Mouse (Mus musculus) hindlimb bud, embryonic 11.5 days (tissue): ENCODE data around the gene Lrrc45.
"Not testable (repeated sequence)": the region's sequence is repeated elsewhere in the genome, so short reads cannot be mapped to it uniquely, and the experiment has no call there.

Experiments used
- DNase-seq: peaks from one replicate; pipeline ENCODE4 v3.0.0-alpha.2; 2012; ENCODE audit warnings: low read depth, low spot score; ENCODE audit errors: extremely low spot score

The Lrrc45 gene

DNA sequence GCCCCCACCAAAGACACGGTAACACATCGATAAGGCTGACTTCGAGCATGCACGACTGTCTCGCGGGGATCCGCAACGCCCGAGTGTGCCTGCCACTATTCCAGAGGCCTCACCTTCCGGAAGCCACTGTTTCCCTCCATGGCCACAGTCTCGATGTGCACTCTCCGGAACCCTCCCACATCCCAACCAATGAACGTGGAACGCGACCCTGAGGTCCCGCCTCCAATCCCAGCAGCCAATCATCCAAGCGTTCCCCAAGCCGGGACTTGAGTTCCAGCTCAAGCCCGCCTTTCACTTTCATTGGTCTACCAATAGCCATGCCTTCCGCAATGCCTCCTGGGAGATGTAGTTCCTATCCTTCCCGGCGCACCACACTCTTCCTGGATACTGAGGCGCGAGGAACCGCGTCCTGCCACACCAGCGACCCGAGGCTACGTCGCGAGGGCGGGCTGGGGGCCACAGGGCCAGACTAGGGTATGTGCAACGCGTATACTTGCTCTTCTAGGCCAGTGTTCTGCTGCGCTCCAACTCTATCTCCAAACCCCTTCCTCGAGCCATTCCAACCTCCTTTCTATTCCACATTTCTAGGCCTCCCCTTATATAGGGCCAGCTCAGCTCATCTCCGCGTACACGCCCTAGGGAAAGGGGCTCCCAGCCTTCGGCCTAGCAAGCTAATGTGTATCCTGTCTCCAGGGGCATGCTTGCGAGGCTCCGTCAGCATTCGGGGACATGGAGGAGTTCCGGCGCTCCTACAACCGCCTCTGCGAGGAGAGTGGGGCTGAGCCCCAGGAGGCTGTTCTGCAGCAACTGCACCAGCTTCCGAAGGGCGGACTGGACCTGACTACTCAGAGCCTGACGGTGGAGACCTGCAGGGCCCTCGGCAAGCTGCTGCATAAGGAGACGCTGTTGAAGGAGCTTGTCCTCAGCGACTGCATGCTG lies at the start of gene Lrrc45, which contains the start of gene Cenpx:
Gene Lrrc45 (plus strand): TSS at position 346 of the 939 bp plus-strand sequence.
Gene Cenpx (minus strand): TSS at position 159 of the 939 bp plus-strand sequence.
- peak; percentile 96 for DNase-seq

DNA sequence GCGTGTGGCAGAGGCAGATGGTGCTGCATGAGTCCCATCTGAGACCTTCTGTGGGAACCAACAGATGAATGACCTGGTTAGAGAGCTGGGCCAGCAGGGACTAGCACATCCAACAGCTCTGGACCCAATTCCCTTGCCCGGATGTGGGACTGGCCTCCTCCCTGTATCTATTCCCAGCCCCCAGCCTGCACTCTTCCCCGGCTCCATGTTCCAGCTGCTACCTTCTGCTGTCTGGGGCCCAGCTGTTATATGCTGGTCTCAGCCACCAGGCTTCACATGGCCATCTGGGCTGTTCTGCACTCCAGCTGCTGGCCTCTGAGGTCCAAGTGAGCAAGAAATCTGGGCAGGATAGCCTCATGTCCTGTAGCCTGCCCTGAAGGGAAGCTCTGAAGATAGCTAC lies 48.3 kb upstream of the Lrrc45 start:
- DNase-seq, result no peak

DNA sequence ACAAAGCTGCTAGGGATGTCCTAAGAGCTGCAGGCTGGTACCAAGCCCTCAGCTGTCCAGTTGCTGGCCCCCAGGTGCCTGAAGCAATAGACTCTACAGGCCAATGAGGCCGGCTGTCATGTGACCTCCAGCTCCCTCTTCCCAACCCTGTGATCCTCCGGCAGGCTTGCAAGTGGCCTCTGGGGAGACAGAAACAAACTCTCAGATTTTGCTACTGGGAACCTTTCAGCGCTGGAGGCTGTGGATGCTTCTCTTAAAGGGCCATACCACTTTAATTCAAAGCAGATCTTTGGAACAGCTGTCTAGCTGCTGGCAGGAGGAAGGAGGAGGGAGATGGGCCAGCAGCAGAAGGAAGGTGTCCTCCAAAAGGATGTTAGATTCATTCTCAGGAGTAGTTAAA lies 47.1 kb upstream of the Lrrc45 start:
- DNase-seq, result no peak

DNA sequence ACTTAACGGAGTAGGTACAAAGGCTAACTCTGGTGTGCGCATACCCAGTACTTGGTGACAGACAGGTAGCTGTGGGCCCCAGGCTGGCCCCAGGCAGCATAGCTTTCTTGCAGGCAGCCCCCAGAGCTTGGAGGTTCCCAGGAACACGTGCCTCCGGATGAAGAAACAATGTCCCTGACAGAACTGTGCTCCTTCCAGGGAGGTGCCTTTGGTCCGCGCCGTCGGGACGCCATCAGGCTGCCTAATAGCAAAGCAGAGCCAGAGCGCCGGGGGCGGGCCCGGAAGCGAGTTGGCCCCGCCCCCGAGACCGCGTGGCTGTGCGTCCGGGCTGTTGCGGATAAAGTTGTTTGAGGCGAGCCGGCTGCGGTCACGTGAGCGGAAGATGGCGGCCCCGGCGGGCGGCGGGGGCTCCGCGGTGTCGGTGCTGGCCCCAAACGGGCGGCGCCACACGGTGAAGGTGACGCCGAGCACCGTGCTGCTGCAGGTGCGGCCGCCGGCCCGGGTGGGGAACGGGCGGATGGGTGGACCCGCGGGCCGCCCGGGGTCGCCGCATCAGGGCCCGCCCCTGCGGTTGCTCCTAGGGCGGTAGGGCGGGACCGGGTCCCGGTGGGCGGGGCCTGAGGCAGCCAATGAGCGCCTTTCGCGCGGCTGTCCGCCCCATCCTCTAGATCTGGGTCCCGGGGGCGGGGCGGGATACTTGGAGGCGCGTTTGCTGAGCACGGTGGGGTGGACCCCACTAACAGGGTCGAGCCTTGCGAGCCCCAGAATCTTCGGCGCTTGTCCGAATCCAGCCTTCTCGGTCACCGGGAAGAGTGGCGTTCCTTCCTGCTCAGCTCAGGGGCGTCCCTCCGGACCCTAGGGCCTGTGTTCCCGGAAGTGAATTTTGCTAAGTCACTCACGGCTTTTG lies 40.8 kb upstream of the Lrrc45 start, which contains the start of gene Aspscr1:
Gene Aspscr1 (plus strand): TSS at position 287 of the 907 bp plus-strand sequence.
- DNase-seq, result peak; percentile 72

DNA sequence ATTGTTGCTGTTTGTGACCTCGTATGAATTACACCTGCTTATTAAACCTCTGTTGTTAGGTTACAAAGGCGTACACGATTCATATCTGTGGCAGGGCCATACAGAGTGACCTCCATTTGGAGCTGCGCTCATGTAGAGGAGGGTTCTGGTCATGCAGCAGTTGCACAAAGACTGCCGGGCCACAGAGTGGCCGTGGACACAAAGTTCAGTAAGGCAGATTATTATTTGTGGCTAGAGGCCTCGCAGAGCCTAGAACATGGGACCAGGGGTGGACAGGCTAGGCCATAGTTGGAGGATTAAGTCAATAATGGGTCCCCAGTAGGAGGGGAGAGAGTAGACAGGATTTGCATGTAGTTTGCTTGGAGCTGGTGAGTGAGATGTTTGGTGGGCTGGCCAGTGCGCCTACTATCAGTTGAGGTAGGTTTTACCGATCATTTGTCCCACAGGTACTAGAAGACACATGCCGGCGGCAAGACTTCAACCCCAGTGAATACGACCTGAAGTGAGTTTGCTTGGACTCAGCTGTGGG lies 40.1 kb upstream of the Lrrc45 start:
- DNase-seq, result no peak

DNA sequence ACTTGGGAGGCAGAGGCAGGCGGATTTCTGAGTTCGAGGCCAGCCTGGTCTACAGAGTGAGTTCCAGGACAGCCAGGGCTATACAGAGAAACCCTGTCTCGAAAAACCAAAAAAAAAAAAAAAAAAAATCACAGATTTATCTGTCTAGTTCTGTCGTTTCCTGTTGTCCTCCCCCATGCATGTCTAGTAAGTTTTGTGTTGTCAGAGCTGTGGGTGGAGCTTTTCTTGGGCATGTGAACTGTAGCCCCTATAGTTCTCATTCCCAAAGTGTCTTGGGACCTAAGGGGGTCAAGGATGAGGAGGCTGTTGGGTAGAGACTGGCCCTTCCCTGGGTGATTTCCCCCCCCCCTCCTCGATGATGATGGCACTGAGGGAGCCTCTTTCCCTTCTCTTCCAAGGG lies 37.9 kb upstream of the Lrrc45 start:
- not testable (repeated sequence) for DNase-seq

DNA sequence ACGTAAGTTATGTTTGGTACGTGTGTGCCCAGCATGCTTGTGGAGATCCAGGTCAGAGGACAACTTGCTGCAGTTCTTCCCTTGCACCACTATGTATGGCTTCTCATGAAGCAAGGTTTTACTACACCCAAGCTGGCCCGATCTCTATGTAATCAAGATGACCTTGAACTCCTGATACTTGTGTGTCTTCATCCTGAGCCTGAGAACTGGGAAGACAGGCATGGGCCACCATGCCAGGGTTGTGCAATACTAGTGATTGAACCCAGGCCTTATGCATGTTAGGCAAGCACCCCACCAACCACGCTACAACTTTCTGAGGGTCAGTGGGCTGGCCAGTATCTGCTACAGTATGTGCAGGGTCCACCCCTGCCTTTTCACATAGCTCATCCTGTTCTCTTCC lies 36.8 kb upstream of the Lrrc45 start:
- no peak for DNase-seq

DNA sequence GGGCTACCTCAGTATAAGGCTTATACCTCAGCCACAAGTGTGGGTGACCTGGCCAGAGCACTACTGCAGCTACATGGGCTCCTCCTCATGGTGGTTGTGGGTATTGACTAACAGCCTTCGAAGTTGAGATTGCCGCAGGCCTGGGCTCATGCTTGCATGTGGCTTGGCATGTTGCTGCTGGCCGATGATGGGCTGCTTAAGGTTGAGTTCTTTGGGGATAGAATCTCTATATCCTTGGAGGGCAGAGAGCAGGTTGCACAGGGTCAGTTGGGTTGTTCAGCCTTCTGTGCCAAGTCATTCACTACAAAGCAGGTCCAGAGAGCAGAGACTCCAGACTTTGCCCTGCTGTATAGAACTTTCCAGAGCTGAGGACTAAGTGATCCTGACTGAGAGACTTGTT lies 33.8 kb upstream of the Lrrc45 start:
- no peak for DNase-seq

DNA sequence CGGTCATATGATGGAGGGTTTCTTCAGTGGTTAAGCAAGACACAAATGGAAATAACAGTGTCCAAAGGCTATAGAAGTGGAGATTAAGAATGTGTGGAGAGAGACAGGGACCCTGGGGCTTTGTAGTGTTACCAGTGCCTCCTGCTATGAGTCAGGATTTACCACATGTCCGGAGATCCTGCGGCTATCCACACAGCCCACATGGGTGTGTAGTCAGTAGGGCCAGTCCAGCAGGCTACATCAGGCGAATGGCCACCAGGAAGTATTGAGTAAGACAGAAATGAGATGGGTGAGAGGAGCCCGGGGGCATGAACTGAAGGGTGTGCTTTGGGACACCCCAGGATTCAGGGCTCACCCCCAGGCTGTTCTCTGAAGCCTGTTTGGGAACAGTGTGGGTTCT lies 31.0 kb upstream of the Lrrc45 start:
- DNase-seq, result no peak

DNA sequence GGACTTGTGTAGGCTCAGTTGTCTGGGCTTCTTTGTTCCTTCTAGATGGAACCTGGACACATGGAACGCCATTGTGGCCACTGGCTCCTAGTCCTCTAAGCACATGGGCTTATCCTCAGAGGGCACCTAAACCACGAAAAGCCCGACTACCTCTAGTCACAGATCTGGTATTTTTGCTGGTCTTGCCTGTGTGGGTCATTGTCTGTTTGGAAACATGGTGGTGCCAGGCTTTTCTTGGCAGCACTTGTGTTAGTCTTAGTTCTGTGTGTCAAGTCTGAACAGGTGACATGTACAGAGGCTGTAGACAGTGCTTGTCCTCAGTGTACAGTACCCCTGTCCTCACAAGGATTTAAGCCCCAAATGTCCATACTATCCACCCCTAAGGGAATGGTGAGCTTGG lies 30.2 kb upstream of the Lrrc45 start:
- DNase-seq, result no peak

DNA sequence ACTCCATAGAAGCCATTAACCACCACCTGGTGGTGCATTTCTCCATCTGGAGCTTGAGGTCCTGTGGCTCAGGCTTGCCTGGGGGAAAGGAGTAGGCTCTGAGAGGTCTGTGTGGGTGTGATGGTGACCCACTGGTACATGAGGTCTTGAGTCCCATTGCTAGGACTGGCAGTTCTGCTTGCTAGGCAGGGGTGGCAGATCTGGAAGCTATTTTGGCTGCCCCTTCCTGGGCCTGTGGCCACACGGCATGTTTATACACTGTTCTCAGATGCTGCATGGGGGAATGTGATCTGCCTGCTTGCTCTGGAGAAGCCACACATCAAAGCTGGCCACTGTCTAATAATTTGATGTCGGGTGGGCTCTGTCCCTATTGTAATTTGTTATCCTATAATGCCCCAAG lies 29.6 kb upstream of the Lrrc45 start:
- DNase-seq, result no peak

DNA sequence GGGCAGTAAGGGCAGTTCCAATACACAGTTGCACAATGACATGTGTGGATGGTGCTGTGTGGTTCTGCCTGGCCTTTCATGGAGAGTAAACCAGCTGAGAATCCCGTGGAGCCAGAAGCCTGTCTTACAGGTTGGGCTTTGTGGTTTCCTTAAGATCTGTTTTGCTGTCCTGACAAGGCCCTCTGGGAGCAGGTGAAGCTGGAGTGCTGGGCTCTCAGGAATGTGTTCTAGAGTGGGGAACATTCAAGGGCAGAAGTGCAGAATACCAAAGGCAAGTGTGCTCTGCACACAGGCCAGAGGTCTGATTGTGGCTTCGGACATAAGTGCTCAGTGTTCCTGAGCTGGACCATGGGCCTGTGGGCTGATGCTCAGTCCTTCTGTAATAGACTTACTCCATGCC lies 29.1 kb upstream of the Lrrc45 start:
- no peak for DNase-seq

DNA sequence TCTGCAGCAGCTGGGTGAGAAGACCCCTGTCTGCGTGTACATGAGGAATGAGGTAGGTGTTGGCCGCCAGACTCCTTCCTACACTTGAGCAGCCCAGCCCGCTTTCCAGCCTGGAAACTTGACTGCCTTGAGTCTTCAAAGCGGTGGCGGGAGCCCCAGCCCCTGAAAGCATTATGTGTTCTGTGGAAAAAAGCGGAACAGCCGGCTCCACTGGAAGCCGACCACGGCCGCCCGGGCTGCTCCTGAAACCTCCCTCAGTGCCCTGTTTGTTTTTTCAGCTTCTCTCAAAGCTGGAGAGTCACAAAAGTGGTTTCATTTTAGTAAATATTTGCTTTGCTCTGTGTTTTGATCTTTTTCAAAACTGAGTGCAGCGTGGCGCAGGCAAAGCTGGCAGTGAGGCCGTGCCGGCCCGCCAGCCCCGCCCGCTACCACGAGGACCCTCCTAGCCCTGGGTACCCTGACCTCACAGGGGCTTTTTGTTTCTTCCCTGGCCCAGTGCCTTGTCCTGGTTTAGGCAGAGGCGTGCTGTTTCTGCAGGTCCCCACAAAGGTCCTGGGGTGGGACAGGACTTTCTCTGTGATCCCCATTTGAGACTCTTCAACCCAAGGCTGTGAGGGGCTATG lies 27.0 kb upstream of the Lrrc45 start:
- DNase-seq, result no peak

DNA sequence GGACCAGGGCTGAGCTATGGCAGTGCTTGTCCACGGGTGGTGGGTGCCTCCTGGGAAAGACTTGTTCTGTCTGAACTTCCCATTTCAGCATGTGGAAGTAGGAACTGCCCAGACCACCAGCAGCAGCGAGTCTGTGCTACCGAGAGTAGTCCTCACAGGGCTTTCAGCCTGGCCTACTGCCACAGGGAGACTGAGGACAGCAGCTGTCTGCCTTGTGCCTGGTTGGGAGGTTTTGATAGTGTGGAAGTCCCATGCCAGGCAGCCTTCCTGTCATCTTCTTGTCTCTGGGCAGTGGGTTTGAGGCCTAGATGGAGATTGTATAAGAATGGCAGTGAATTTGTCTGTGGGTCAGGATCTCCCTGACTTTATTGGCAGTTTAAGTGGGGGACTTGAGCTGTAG lies 24.4 kb upstream of the Lrrc45 start:
- DNase-seq, result no peak

DNA sequence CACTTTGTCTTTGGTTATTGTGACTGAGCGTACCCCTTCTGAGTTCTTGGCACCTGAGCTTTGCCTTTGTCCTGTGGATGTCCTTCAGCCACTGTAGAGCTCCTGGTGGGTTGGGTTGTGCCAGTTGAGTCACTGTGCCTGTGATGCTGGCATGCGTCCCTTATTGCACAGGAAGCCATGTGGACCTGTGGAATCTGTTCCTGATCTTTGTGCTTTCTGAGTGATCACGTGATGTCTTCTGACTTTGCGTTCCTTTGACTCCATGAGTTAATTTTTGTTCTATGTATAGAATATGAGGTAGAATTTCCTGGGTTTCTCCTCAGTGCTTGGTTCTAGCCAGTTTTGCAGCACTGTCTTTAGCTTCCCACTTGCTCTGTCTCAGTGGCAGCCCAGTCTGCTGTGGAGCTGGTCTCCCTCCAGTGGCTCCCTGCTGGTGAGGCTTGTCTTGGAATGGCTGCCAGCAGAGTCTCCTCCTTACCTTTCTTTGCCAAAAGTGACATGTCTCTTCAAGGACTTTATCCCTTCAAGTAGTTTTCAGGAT lies 21.2 kb upstream of the Lrrc45 start:
- DNase-seq, result no peak

DNA sequence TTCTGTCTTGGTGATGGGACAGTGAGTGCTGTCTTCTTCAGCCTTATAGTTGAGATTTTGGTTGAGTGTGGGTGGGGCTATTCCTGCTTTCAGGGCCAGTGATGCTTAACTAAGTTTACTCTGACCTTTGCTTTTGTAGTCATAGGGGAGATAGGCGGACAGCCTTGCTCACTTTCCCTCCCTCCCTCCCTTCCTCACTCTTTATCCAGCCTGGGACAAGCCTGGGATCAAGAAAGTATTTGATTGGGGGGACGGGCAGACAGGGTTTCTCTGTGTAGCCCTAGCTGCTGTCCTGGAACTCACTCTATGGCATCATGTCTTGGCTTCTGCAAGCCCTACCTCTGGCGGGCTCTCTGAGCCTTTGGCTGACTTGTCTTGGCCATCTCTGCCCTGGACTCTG lies 20.3 kb upstream of the Lrrc45 start:
- no peak for DNase-seq

DNA sequence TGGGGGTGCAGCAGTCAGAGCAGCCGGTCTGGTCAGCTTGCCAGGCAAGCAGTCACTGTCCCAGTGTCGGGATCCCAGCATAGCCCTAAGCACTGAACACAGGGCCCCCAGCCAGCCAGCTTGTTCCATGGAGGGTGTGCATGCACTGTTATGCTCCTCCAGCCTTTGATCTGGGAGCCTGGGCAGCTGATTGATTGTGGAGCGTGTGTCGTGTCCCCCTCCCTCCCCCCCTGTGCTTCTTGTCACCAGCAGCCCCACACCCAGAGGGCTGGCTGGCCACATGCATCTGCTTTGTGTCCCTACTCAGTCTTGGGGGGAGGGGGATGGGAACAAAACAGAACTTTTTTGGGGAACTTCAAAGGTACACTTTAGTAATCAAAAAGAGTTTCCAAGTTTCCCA lies 18.5 kb upstream of the Lrrc45 start:
- no peak for DNase-seq

DNA sequence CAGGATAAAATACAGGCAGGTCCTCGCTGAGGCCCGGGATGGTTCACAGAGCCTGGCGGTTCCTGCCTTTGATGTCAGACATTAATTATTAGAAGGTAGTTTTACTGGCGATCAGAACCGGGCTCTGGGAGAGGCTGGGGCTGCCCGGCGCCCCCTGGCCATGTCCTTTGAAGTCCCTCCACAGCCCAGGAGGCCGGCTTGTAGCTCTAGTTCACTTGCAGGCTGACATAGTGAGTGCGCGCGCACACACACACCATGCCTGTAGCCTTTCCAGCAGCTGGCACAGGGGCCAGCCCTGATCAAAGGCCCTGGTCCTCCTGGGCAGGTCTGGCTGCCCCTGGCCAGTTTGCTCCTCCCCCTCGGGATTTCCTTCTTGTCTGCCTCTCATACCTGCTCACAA lies 18.1 kb upstream of the Lrrc45 start:
- no peak for DNase-seq

DNA sequence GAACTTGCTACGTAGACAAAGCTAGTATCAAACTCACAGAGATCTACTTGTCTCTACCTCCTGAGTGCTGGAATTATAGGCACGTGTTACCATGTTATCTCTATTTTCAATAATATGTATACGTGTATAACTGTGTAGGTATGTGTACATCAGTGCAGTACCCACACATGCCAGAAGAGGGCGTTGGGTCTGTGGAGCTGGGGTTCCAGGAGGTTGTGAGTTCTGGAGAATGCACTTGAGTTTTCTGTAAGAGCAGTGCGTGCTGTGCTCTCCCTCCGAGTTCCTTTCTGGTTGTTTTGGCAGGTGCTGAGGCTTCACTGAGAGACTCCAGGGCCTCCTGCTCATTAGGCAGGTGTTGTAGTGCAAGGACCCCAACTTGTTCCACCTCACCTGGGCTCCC lies 17.2 kb upstream of the Lrrc45 start:
- no peak for DNase-seq

DNA sequence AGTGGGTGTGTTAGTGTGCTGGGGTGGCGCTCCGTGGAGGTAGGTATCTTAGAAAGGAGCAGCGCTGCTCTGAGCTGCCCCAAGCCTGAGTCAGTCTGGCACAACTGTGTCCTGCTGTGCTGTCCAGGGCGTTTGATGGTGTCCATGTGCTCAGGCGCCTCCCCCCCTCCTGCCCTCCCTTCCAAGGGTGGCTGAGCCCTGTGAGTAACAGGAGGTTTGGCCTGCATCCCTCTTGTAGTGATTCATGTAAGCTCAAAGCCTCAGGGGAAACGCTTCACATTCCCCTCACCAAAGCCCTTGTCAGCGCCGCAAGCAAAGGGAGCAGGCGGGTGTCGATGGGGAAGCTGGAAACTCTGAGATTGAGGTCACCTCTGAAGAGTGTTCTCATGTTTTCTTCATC lies 16.0 kb upstream of the Lrrc45 start:
- no peak for DNase-seq
